ENCODE assay signal across 28 mouse cellular contexts in the genomic region with DNA sequence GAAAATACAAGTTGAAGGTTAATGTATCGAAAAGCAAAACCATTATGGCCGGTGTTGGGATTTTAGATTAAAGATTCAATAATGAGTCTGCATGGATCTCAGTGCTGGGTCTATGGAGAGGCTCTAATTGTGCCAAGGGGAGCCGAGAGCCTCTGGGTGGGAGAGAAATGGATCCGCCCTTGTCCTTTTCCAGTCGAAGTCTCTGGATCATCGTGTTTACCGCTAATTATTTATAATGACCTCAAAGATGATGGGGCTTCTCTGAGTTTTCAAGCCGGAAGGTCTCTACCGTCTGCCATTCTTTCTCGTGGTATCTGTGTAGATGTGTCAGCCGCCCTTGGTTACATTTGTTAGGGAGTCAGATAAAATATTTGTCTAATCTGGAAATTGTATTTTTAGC.
"Had no signal": no experiment of that assay in that cellular context is flagged by ENCODE, and none has a peak within 500 bp of the region (broad histone marks: within the 10 kb centered on the region; RNA-seq: fewer than 3 reads in every experiment).

No protein-coding gene starts in this region.

- H3K9ac ChIP-seq: embryonic facial prominence, embryonic 12.5 days; embryonic facial prominence, embryonic 13.5 days; embryonic facial prominence, embryonic 15.5 days; forebrain, embryonic 12.5 days; forebrain, embryonic 13.5 days; forebrain, embryonic 15.5 days; forebrain, postnatal 0 days had no signal

- DNase-seq: cerebellum, adult 2 months; cerebellum, adult 8-10 months; cerebellum, adult 9-10 months; cerebellum, adult 9-11 months; cerebellum, postnatal 10 days; cerebellum, postnatal 14 days; cerebellum, postnatal 25 days; cerebellum, postnatal 36 days; embryo, embryonic 11 days; forebrain, postnatal 0 days; gastrocnemius, adult 2 months; gastrocnemius, postnatal 10 days; gastrocnemius, postnatal 14 days; gastrocnemius, postnatal 25 days; gastrocnemius, postnatal 36 days; heart, adult 11 months; heart, adult 18-20 months had no signal

- H3K4me3 ChIP-seq: embryonic facial prominence, embryonic 10.5 days; embryonic facial prominence, embryonic 12.5 days; embryonic facial prominence, embryonic 13.5 days; embryonic facial prominence, embryonic 15.5 days; erythroblast, embryonic 14.5 days; forebrain, embryonic 10.5 days; forebrain, embryonic 12.5 days; forebrain, embryonic 13.5 days; forebrain, embryonic 15.5 days; gastrocnemius, adult 2 months had no signal

- H3K4me2 ChIP-seq: embryonic facial prominence, embryonic 12.5 days; embryonic facial prominence, embryonic 13.5 days; embryonic facial prominence, embryonic 15.5 days; forebrain, embryonic 12.5 days; forebrain, embryonic 13.5 days; forebrain, embryonic 15.5 days had no signal

- H3K27ac ChIP-seq: embryonic facial prominence, embryonic 10.5 days; embryonic facial prominence, embryonic 12.5 days; embryonic facial prominence, embryonic 13.5 days; embryonic facial prominence, embryonic 15.5 days; forebrain, embryonic 10.5 days; forebrain, embryonic 12.5 days; forebrain, embryonic 13.5 days; forebrain, embryonic 15.5 days; gastrocnemius, adult 2 months had no signal

- H3K27me3 ChIP-seq: embryonic facial prominence, embryonic 12.5 days; embryonic facial prominence, embryonic 13.5 days; embryonic facial prominence, embryonic 15.5 days; forebrain, embryonic 12.5 days; forebrain, embryonic 13.5 days; forebrain, embryonic 15.5 days had no signal

- H3K4me1 ChIP-seq: embryonic facial prominence, embryonic 10.5 days; embryonic facial prominence, embryonic 12.5 days; embryonic facial prominence, embryonic 13.5 days; embryonic facial prominence, embryonic 15.5 days; forebrain, embryonic 10.5 days; forebrain, embryonic 12.5 days; forebrain, embryonic 13.5 days; forebrain, embryonic 15.5 days had no signal

- H3K36me3 ChIP-seq: embryonic facial prominence, embryonic 10.5 days; embryonic facial prominence, embryonic 12.5 days; embryonic facial prominence, embryonic 13.5 days; embryonic facial prominence, embryonic 15.5 days; forebrain, embryonic 10.5 days; forebrain, embryonic 12.5 days; forebrain, embryonic 15.5 days had no signal

- ATAC-seq: forebrain, embryonic 13.5 days; forebrain, embryonic 14.5 days; forebrain, embryonic 15.5 days; forebrain, embryonic 16.5 days; forebrain, postnatal 0 days had no signal

- H3K9me3 ChIP-seq: embryonic facial prominence, embryonic 10.5 days; embryonic facial prominence, embryonic 12.5 days; embryonic facial prominence, embryonic 13.5 days; embryonic facial prominence, embryonic 15.5 days; forebrain, embryonic 10.5 days; forebrain, embryonic 12.5 days; forebrain, embryonic 13.5 days; forebrain, embryonic 15.5 days had no signal
